Mouse (Mus musculus) erythroblast, embryonic 14.5 days (primary cell): ENCODE data around the gene Gm4981.
"Not testable (repeated sequence)": the region's sequence is repeated elsewhere in the genome, so short reads cannot be mapped to it uniquely, and the experiment has no call there.

Source experiments
- GATA1 ChIP-seq: IDR thresholded peaks from 2 replicates; pipeline ENCODE4 v1.6.1; 2012; ENCODE audit warnings: low read length, inconsistent platforms, mixed read lengths
- TAL1 ChIP-seq: IDR thresholded peaks from 3 replicates; pipeline ENCODE4 v1.6.1; 2012; ENCODE audit warnings: low read length, inconsistent platforms, mixed read lengths

DNA sequence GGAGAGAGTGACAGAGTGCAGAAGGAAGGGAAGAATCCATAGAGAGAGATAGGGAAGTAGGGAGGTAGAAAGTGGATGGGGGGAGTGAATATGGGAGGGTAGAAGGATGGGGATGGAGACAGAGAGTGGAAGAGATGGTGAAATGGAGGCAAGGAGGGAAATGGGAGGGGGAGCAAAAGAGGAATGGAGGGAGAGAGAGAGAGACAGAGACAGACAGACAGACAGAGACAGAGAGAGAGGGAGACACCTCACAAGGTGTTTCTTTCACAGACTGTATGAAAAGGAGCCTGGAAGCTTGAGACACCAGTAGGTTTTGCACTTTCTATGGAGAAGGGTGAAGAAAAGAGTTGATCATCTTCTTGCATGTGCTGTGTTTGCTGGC, 2.8 kb downstream of the Gm4981 start:
- TF ChIP-seq GATA1, TAL1: not testable (repeated sequence)
